Mouse (Mus musculus): ENCODE measurements around the gene Il1rl1. TPM values are rescaled to one million over a fixed set of nuclear protein-coding genes. Genes with fewer than 3 reads are reported as not detected.

The Il1rl1 gene
- polyA plus RNA-seq, 1 experiment from 2014 or later: 0.42 TPM

DNA sequence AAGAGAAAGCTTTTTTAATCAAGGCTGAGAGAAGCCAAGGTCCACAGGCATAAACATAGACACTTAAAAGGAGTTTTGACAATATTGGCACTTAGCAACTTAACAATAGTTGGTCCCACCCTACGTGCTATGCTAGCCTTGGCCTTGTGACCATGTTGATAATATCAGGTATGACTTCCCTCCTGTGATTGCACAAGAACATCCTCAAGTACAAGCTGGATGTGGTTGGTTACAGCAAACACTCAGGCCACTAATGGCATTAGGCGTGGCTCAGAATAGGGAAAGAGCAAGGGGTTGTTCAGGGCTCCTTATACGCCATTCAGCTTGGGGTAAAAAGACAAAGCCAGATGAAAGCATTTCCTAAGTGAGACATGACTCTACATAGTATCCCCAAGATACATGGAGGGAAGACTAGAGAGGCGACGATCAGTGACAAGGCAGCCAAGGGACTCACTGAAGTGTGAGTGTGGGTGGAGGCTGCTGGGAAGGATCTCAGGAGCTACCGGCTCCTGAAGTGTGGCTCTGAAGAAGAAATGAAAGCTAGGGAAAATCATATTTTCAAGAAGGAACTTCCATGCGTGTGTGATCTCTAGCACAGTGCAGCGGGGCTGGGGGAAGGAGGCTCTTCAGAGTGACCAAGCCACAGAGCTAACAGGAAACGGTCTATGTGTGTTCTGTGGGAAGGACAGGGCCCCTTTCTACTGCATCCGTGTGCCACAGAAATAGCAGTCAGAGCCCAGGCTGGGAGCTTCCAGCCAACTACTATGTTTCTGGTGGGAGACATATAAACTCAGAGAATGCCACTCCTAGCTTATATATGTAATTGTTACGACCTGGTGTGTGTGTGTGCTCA is 72.4 kb downstream of the Il1rl1 start:
- Histone ChIP-seq H3K27ac (ENCODE audit: low read length) (no peak overlapping the region), H3K9ac (ENCODE audit: low read depth, low read length) (no peak overlapping the region), H3K9me3 (ENCODE audit: control insufficient read depth, low read length) (no peaks in the 10 kb centered on the region), H3K36me3 (ENCODE audit: control insufficient read depth, insufficient read depth, low read length) (no peaks in the 10 kb centered on the region), H3K4me3 (ENCODE audit: low read length) (no peak overlapping the region), H3K4me2 (ENCODE audit: low read depth, low read length) (no peak overlapping the region), H3K4me1 (ENCODE audit: control insufficient read depth, insufficient read depth, low read length) (no peaks in the 10 kb centered on the region), H3K27me3 (replicated peaks; ENCODE audit: control insufficient read depth, insufficient read depth, low read length) (no peaks in the 10 kb centered on the region)
- peak; percentile 52 for ATAC-seq
- 79% methylated on average over 11 of the region's 11 CpGs for WGBS

DNA sequence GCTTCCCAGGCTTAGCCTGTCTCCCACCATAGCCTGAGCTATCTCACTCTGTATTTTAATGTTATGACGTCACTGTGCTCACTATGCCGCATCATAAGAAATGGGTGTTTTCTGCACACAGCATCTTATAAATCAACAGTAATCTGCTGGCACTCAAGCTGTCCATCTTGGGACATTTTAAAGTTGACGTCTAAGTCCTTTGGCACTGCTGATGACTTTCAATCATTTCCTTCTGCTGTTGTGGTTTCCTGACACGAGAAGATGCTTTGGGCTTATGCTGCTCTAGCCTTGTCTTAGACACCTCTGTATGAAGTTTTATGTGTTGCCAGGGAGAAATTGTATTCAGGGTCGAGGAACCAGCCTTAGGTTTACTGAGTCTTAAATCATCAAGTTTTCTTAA is 75.2 kb downstream of the Il1rl1 start:
- no peak overlapping the region for H3K9ac ChIP-seq (ENCODE audit: low read depth, low read length)
- WGBS: 68% methylated on average over 5 of the region's 5 CpGs

More for the DNA sequence above, 75.2 kb downstream of the Il1rl1 start:
- H3K4me2 ChIP-seq (ENCODE audit: low read depth, low read length): no peak overlapping the region
- H3K4me3 ChIP-seq (ENCODE audit: low read length): no peak overlapping the region
- H3K27ac ChIP-seq (ENCODE audit: low read length): no peak overlapping the region
- H3K27me3 ChIP-seq (replicated peaks; ENCODE audit: control insufficient read depth, insufficient read depth, low read length): no peaks in the 10 kb centered on the region
- no peaks in the 10 kb centered on the region for H3K9me3 ChIP-seq (ENCODE audit: control insufficient read depth, low read length)
- no peaks in the 10 kb centered on the region for H3K4me1 ChIP-seq (ENCODE audit: control insufficient read depth, insufficient read depth, low read length)
- H3K36me3 ChIP-seq (ENCODE audit: control insufficient read depth, insufficient read depth, low read length): no peaks in the 10 kb centered on the region
- no peak for ATAC-seq

Other genes with a start within 250 kb of the Il1rl1 start
- gene Il1r1, start 204.5 kb upstream of the Il1rl1 start, polyA plus RNA-seq (2015; fragmentation: Nextera tagmentation; extraction: Ambion mirVana): 5.0 and 5.4 TPM in 2 replicates
- gene Il1rl2, start 105.0 kb upstream of the Il1rl1 start, polyA plus RNA-seq (2015; fragmentation: Nextera tagmentation; extraction: Ambion mirVana): 4.4 and 5.2 TPM in 2 replicates
- gene Il18r1, start 36.0 kb downstream of the Il1rl1 start, polyA plus RNA-seq (2015; fragmentation: Nextera tagmentation; extraction: Ambion mirVana): 0.45 and 0.51 TPM in 2 replicates
- 0.32 and 0.33 TPM in 2 replicates for gene Il18rap, start 85.8 kb downstream of the Il1rl1 start, polyA plus RNA-seq (2015; fragmentation: Nextera tagmentation; extraction: Ambion mirVana)
- gene Slc9a4, start 150.5 kb downstream of the Il1rl1 start, polyA plus RNA-seq (2015; fragmentation: Nextera tagmentation; extraction: Ambion mirVana): 0.04 TPM in 1 of 2 replicates, not detected in the other

All from intestine, embryonic 16.5 days (tissue).